Mouse (Mus musculus) embryonic fibroblast, embryonic 13.5 days (primary cell): Measurements from ENCODE around the gene Nup50.

Source experiments
- CTCF ChIP-seq: IDR thresholded peaks from 2 replicates; pipeline ENCODE4 v1.5.1; 2011; ENCODE audit warnings: mild to moderate bottlenecking, control low read depth, low read length, moderate library complexity, borderline replicate concordance; ENCODE audit not compliant: insufficient read depth
- POLR2A ChIP-seq: IDR thresholded peaks from 2 replicates; pipeline ENCODE4 v1.6.1; 2011; ENCODE audit warnings: low read depth, mild to moderate bottlenecking, control low read depth, low read length, moderate library complexity

GRCm38 (mm10) chr15:84950053-84950452 is 26.8 kb downstream of the Nup50 start:
- TF ChIP-seq CTCF, result no peak
- TF ChIP-seq POLR2A, result no peak
